Mouse (Mus musculus): Measurements from ENCODE around the gene Batf3.

- TF ChIP-seq CTCF (IDR thresholded peaks at IDR 0.05; ENCODE audit: insufficient read depth, low read depth, low read length) (no peak), POLR2A (IDR thresholded peaks at IDR 0.05; ENCODE audit: insufficient read depth, low read depth, low read length) (no peak)
These were observed 5.2 kb downstream of the Batf3 start for GRCm38 (mm10) chr1:191102730-191103370.

All from olfactory bulb, adult 2 months (tissue).